Mouse (Mus musculus) intestine, postnatal 0 days (tissue): ENCODE results near the gene Acot7. TPM values are rescaled to one million over a fixed set of nuclear protein-coding genes. Genes with fewer than 3 reads are reported as not detected.

Experiments used
- ATAC-seq: fragments of 200-750 bp; cut with Nextera tagmentation; 2 replicates; pipeline ENCODE4 v1.8.0; 2017; ENCODE audit warnings: mild to moderate bottlenecking, moderate TSS enrichment, moderate library complexity
- H3K27ac ChIP-seq: fragments of 300-500 bp; sonication (generic); 2 replicates; pipeline ENCODE4 v1.5.1; 2014; ENCODE audit warnings: mild to moderate bottlenecking, low read depth, low read length, moderate library complexity
- H3K27me3 ChIP-seq: fragments of 300-500 bp; sonication (generic); replicated peaks from 2 replicates; pipeline ENCODE4 v1.6.1; 2014; ENCODE audit warnings: low read length, mixed read lengths; ENCODE audit not compliant: control insufficient read depth, insufficient read depth
- H3K36me3 ChIP-seq: fragments of 300-500 bp; sonication (generic); 2 replicates; pipeline ENCODE4 v1.6.1; 2014; ENCODE audit warnings: mild to moderate bottlenecking, moderate library complexity; ENCODE audit not compliant: control insufficient read depth, insufficient read depth
- H3K4me1 ChIP-seq: fragments of 300-500 bp; sonication (generic); replicated peaks from 2 replicates; pipeline ENCODE4 v1.6.1; 2014; ENCODE audit warnings: antibody characterized with exemption, low read length, mixed read lengths; ENCODE audit not compliant: control insufficient read depth, insufficient read depth
- H3K4me2 ChIP-seq: fragments of 300-500 bp; sonication (generic); replicated peaks from 2 replicates; pipeline ENCODE4 v1.6.1; 2014; ENCODE audit warnings: low read depth, mild to moderate bottlenecking, moderate library complexity
- H3K4me3 ChIP-seq: fragments of 300-500 bp; sonication (generic); 2 replicates; pipeline ENCODE4 v1.5.1; 2014; ENCODE audit warnings: low read depth, low read length
- H3K9ac ChIP-seq: fragments of 300-500 bp; sonication (generic); 2 replicates; pipeline ENCODE4 v1.6.1; 2014; ENCODE audit warnings: mild to moderate bottlenecking, low read depth, low read length
- H3K9me3 ChIP-seq: fragments of 300-500 bp; sonication (generic); 2 replicates; pipeline ENCODE4 v1.6.1; 2016; ENCODE audit warnings: mixed run types; ENCODE audit not compliant: control insufficient read depth
- CTCF ChIP-seq: sonication (generic); IDR thresholded peaks from 2 replicates; pipeline ENCODE4 v1.5.1; 2016; ENCODE audit warnings: low read depth, mild to moderate bottlenecking, control low read depth, antibody characterized with exemption, moderate library complexity
- WGBS: fragments of 180-500 bp; shearing (Covaris S2); extraction: QIAGEN DNeasy Blood & Tissue Kit; methylation state at CpG from one replicate; pipeline ENCODE4 v1.1.7; 2014; 5-methylcytosine and 5-hydroxymethylcytosine counted together
- polyA plus RNA-seq: library from polyadenylated mRNA; unstranded; fragments of >200 nt; fragmentation: Nextera tagmentation; extraction: Ambion mirVana; gene quantifications from 2 replicates; pipeline ENCODE4 v1.2.1, GENCODE M21; 2015

Gene Acot7
- polyA plus RNA-seq, 1 experiment from 2014 or later: 28.7 TPM

GRCm38 (mm10) chr4:152283186-152283950, 105.4 kb downstream of the Acot7 start:
- WGBS: 7% methylated on average over 70 of the region's 70 CpGs
- TF ChIP-seq CTCF: peak; percentile 98
- Histone ChIP-seq H3K4me1 (no peaks in the 10 kb centered on the region), H3K4me2 (peak overlapping the region; percentile 46), H3K36me3 (no peaks in the 10 kb centered on the region; the same call in 1 of the 2 replicates), H3K27ac (no peak overlapping the region), H3K4me3 (peak overlapping the region; percentile 18), H3K9ac (no peak overlapping the region), H3K27me3 (peaks cover 73% of the 10 kb centered on the region), H3K9me3 (no peaks in the 10 kb centered on the region)
- ATAC-seq: peak; percentile 79

GRCm38 (mm10) chr4:152285505-152285904, 107.6 kb downstream of the Acot7 start:
- Histone ChIP-seq H3K4me3 (no peak overlapping the region), H3K4me2 (no peak overlapping the region), H3K27ac (no peak overlapping the region), H3K36me3 (no peaks in the 10 kb centered on the region; the same call in 1 of the 2 replicates), H3K9me3 (no peaks in the 10 kb centered on the region), H3K27me3 (peaks cover 85% of the 10 kb centered on the region), H3K4me1 (no peaks in the 10 kb centered on the region), H3K9ac (no peak overlapping the region)
- WGBS: 2% methylated on average over 10 of the region's 10 CpGs
- peak; percentile 81 for TF ChIP-seq CTCF
- no peak for ATAC-seq

GRCm38 (mm10) chr4:152286183-152286582, 108.2 kb downstream of the Acot7 start:
- H3K27me3 ChIP-seq: peaks cover 85% of the 10 kb centered on the region
- no peak for TF ChIP-seq CTCF
- H3K4me3 ChIP-seq: no peak overlapping the region
- peak overlapping the region; percentile 35; the same call in 1 of the 2 replicates for H3K4me2 ChIP-seq
- H3K9ac ChIP-seq: no peak overlapping the region
- ATAC-seq: no peak
- H3K9me3 ChIP-seq: no peaks in the 10 kb centered on the region
- no peaks in the 10 kb centered on the region; the same call in 1 of the 2 replicates for H3K36me3 ChIP-seq
- 2% methylated on average over 32 of the region's 32 CpGs for WGBS
- no peak overlapping the region for H3K27ac ChIP-seq
- H3K4me1 ChIP-seq: no peaks in the 10 kb centered on the region

DNA sequence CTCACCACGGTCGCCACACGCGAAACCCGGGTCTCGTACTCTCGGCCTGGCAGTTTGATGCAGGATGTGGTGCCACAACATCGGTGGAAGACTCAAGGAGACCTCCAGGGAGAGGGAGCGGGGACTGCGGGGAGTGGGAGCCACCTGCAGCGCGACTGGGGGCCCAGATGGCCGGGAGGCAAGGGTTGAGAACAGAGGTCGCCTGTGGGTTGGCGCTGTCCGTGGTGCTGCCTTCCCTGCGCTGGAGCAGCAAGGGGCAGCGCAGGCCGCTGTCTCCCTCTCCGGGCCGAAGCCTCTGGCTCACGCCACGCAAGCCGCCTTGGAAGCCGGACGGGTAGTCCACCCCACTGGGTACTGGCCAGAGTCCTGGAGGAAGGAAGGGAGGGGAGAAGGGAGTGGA, 109.0 kb downstream of the Acot7 start:
- H3K4me2 ChIP-seq: no peak overlapping the region; the same call in 1 of the 2 replicates
- H3K9me3 ChIP-seq: no peaks in the 10 kb centered on the region
- ATAC-seq: no peak
- TF ChIP-seq CTCF: peak; percentile 16; the same call in 1 of the 2 replicates
- H3K36me3 ChIP-seq: no peaks in the 10 kb centered on the region; the same call in 1 of the 2 replicates
- no peak overlapping the region for H3K9ac ChIP-seq
- no peak overlapping the region for H3K4me3 ChIP-seq
- H3K27me3 ChIP-seq: peaks cover 85% of the 10 kb centered on the region
- no peak overlapping the region for H3K27ac ChIP-seq
- WGBS: 6% methylated on average over 26 of the region's 26 CpGs
- no peaks in the 10 kb centered on the region for H3K4me1 ChIP-seq

DNA sequence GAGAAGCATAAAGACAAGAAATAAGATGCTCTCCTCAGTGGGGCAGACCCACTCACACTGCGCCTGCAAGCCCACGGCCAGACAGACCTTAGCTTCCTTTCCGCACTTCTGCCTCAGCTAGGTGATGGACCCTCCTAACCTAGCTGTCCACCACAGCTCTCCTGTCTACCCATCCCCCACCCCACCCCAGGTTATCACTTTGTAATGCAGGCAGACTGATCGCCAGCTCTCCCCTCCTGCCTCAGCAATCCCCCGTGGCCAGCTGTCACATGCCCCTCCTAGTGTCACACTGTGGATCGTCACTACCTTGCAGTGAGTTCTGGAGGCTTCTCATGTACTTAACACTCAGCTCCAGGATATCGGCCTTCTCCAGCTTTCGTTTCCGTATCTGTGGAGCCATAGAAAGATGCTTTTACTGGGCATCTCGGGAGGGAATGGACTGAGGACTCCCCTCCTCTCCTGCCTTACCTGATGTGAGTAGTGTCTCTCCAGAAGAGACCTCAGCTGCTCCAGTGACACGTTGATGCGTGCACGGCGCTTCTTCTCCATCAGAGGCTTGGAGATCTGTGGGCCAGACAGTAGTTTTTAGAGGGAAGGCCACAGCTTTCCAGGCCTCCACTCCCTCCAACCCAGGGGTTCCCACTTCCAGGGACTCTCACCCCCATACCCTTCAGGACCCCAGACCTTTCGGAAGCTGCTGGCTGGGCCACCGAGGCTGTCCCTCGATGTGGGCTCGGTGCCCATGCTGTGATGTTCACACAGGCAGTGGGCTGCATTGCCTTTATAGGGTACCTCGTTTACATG, 109.6 kb downstream of the Acot7 start:
- 24% methylated on average over 19 of the region's 19 CpGs for WGBS
- no peaks in the 10 kb centered on the region for H3K9me3 ChIP-seq
- H3K36me3 ChIP-seq: no peaks in the 10 kb centered on the region; the same call in 1 of the 2 replicates
- H3K4me2 ChIP-seq: no peak overlapping the region
- ATAC-seq: no peak
- H3K4me1 ChIP-seq: no peaks in the 10 kb centered on the region
- no peak overlapping the region for H3K9ac ChIP-seq
- H3K4me3 ChIP-seq: no peak overlapping the region
- peaks cover 83% of the 10 kb centered on the region for H3K27me3 ChIP-seq
- H3K27ac ChIP-seq: no peak overlapping the region
- no peak for TF ChIP-seq CTCF

DNA sequence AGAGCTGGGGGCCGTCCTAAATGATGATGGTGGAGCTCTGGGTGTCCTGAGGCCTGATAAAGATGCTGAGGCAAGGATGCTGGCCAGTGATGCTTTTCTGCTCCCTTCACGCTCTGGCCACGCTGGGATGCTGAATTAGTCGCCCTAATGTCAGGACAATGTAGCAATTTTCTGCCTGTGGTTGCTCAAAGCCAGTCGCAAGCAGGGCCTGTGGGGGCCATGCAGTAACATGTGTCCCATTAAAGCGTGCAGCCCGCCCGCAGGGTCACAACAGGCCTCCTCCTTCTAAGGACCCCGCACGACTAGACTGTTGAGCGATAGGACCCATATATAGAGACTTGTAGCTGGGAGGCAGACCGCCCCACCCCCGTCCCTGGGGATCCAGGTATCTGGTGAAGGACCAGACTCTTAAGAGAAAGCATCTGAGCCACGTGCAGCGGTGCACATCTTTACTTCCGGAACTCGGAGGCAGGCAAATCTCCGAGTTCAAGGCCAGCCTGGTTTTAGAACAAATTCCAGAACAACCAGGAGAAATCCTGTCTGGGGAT, 110.5 kb downstream of the Acot7 start:
- Histone ChIP-seq H3K4me1 (no peaks in the 10 kb centered on the region), H3K9ac (no peak overlapping the region), H3K27me3 (peaks cover 78% of the 10 kb centered on the region), H3K4me3 (no peak overlapping the region), H3K9me3 (no peaks in the 10 kb centered on the region), H3K4me2 (no peak overlapping the region), H3K36me3 (no peaks in the 10 kb centered on the region; the same call in 1 of the 2 replicates), H3K27ac (no peak overlapping the region)
- ATAC-seq: no peak
- 58% methylated on average over 18 of the region's 18 CpGs for WGBS
- no peak for TF ChIP-seq CTCF
